Mouse (Mus musculus) hindbrain, embryonic 10.5 days (tissue): ENCODE measurements around the gene Ctnna3. TPM values are rescaled to one million over a fixed set of nuclear protein-coding genes. Genes with fewer than 3 reads are reported as not detected.
A peak's percentile ranks its signal among the peaks of the same experiment; 100 is the strongest.
"Not testable (repeated sequence)": the region's sequence is repeated elsewhere in the genome, so short reads cannot be mapped to it uniquely, and the experiment has no call there.

Experiments
- DNase-seq: peaks from one replicate; pipeline ENCODE4 v3.0.0-alpha.2; 2017; ENCODE audit warnings: low spot score
- H3K27ac ChIP-seq: fragments of 300-500 bp; sonication (generic); 2 replicates; pipeline ENCODE4 v1.5.1; 2016; ENCODE audit warnings: mild to moderate bottlenecking, moderate library complexity
- H3K27me3 ChIP-seq: fragments of 300-500 bp; sonication (generic); 2 replicates; pipeline ENCODE4 v1.6.1; 2016; ENCODE audit warnings: mild to moderate bottlenecking; ENCODE audit not compliant: poor library complexity, insufficient read depth, severe bottlenecking
- H3K36me3 ChIP-seq: fragments of 300-500 bp; sonication (generic); 2 replicates; pipeline ENCODE4 v1.6.1; 2016; ENCODE audit warnings: mild to moderate bottlenecking, moderate library complexity
- H3K4me1 ChIP-seq: fragments of 300-500 bp; sonication (generic); replicated peaks from 2 replicates; pipeline ENCODE4 v1.6.1; 2016; ENCODE audit warnings: mild to moderate bottlenecking
- H3K4me3 ChIP-seq: fragments of 300-500 bp; sonication (generic); 2 replicates; pipeline ENCODE4 v1.5.1; 2016; ENCODE audit warnings: mild to moderate bottlenecking, moderate library complexity
- H3K9me3 ChIP-seq: fragments of 300-500 bp; sonication (generic); 2 replicates; pipeline ENCODE4 v1.6.1; 2016; ENCODE audit warnings: mild to moderate bottlenecking, moderate library complexity
- WGBS: fragments of 180-500 bp; shearing (Covaris S2); methylation state at CpG from one replicate; pipeline ENCODE4 v1.1.7; 2016; 5-methylcytosine and 5-hydroxymethylcytosine counted together
- polyA plus RNA-seq: library from polyadenylated mRNA; unstranded; fragments of >200 nt; fragmentation: Nextera tagmentation; extraction: Ambion mirVana; gene quantifications from 2 replicates; pipeline ENCODE4 v1.2.1, GENCODE M21; 2016

Gene Ctnna3
- polyA plus RNA-seq: 0.07 and 0.21 TPM in 2 replicates

DNA sequence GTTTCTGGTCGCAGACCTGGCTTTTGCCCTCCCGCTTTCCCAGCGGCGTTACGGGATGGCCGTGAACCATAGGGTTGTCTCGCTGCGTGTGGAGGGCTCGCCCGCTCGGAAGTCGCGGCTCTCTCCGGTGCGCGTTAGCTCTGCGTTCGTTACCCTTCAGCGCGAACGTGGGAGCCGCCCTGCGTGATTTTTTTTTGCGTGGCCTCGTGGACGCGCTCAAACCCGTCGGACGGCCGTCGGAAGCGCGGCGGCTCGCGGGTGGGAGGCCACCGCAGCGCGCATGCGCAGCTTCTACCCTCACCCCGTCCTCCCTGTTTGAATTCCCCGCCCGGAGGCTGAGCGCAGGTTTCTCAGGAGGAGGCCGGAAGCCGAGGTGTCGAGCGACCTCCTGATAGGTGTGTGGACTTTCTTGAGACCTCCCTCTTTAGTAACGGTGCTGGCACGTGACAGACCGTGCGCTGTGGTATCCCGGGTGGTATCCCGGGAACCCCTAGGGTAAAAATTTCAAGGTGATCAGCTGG, at the start of gene Ctnna3:
Gene Ctnna3 (plus strand): TSS at position 314 of the 521 bp plus-strand sequence.
- H3K4me1 ChIP-seq: 0 out of 2 replicates have a peak, but pooled peaks cover 9% of the 10 kb centered on the region
- H3K27me3 ChIP-seq: no peaks in the 10 kb centered on the region
- no peaks in the 10 kb centered on the region for H3K9me3 ChIP-seq
- H3K36me3 ChIP-seq: no peaks in the 10 kb centered on the region
- peak within 1 kb of the TSS; percentile 93 for H3K27ac ChIP-seq
- peak within 1 kb of the TSS; percentile 78 for H3K4me3 ChIP-seq
- WGBS: under 1% methylated on average over 55 of the region's 55 CpGs
- DNase-seq: peak; percentile 91

DNA sequence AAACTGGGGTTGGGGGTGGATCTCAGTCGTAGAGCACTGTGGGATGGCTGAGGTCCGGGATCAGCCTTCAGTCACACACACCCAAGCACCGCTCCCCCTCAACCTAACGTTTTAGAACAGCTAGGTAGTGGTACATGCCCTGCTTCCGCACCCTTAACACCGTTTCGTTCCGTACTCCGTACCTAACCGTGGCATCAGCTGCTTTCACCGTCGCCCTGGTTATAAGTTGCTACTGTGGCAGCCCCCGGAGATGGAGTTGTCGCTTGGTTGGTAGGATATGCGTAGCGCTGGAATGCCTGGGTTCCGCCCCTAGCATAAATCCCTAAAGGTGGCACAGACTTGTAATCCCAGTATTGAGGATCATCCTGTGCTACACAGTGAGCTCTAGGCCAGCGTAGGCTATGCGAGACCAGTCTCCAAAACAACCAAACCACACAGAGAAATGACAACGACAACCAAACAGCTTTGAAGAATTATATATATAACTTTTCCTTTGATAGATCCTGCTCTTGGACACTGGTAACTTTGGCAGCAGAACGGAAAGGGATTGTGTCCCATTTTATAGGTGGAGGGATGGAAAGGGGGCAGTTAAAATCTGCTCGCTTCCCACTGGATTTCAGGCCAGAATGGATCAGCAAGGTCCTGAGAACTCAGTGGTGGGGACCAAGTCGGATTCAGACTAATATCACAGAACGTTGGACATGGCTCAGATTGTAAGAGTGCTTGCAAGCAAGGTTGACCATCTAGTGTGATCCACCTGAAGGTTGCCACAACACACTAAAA, 48.2 kb upstream of the Ctnna3 start, which contains the start of gene Sirt1:
Gene Sirt1 (minus strand): TSS at position 207 of the 783 bp plus-strand sequence.
- Histone ChIP-seq H3K27me3 (peaks cover 12% of the 10 kb centered on the region), H3K4me3 (peak within 1 kb of the TSS; percentile 64), H3K9me3 (no peaks in the 10 kb centered on the region), H3K36me3 (no peaks in the 10 kb centered on the region), H3K27ac (peak within 1 kb of the TSS; percentile 78), H3K4me1 (peaks cover 8% of the 10 kb centered on the region)
- DNase-seq: peak; percentile 15
- WGBS: 7% methylated on average over 24 of the region's 24 CpGs

GRCm38 (mm10) chr10:63382372-63383279, 47.3 kb upstream of the Ctnna3 start, which contains the start of gene Dnajc12:
TSS of gene Dnajc12 (plus strand) at chr10:63382443.
- Histone ChIP-seq H3K27me3 (peaks cover 12% of the 10 kb centered on the region), H3K9me3 (no peaks in the 10 kb centered on the region), H3K4me3 (peak within 1 kb of the TSS; percentile 64), H3K36me3 (no peaks in the 10 kb centered on the region), H3K27ac (peak within 1 kb of the TSS; percentile 78), H3K4me1 (peaks cover 8% of the 10 kb centered on the region)
- DNase-seq: peak; percentile 87
- WGBS: under 1% methylated on average over 28 of the region's 28 CpGs

GRCm38 (mm10) chr10:63385897-63386296, 44.0 kb upstream of the Ctnna3 start:
- H3K4me1 ChIP-seq, H3K36me3 ChIP-seq, DNase-seq, H3K9me3 ChIP-seq, H3K27me3 ChIP-seq, H3K27ac ChIP-seq: not testable (repeated sequence)
- H3K4me3 ChIP-seq: peak overlapping the region; percentile 59
- 30% methylated on average over 5 of the region's 5 CpGs for WGBS

- peak overlapping the region; percentile 59 for H3K4me3 ChIP-seq
- H3K27ac ChIP-seq: peak overlapping the region; percentile 77
- H3K36me3 ChIP-seq: no peaks in the 10 kb centered on the region
- no peaks in the 10 kb centered on the region; the same call in 1 of the 2 replicates for H3K27me3 ChIP-seq
- H3K9me3 ChIP-seq: no peaks in the 10 kb centered on the region
- WGBS: under 1% methylated on average over 19 of the region's 19 CpGs
- peak; percentile 80 for DNase-seq
- peaks cover 6% of the 10 kb centered on the region for H3K4me1 ChIP-seq
These were observed 43.5 kb upstream of the Ctnna3 start for GRCm38 (mm10) chr10:63386444-63386843.

- DNase-seq: no peak
- no peak overlapping the region for H3K27ac ChIP-seq
- 5% methylated on average over 10 of the region's 10 CpGs for WGBS
These were observed 42.9 kb upstream of the Ctnna3 start for GRCm38 (mm10) chr10:63386991-63387390.

DNA sequence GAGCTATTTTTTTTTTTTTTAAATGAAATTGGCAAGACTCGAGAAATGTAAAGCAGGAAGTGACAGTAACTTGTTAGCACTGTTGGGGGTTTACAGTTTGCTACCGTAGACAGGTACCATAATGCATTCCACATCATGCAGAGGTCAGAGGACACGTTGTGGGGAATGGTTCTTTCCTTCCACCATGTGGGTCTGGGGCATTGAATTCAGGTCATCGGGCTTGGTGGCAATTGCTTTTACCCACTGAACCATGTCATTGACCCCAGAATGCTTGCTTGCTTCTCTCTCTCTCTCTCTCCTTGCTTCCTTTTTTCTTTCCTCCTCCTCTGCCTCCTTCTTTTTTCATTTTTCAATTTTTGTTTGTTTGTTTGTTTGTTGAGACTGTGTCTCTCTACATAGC, 41.0 kb upstream of the Ctnna3 start:
- no peak overlapping the region for H3K27ac ChIP-seq
- H3K27me3 ChIP-seq: no peaks in the 10 kb centered on the region
- no peaks in the 10 kb centered on the region for H3K4me1 ChIP-seq
- H3K36me3 ChIP-seq: no peaks in the 10 kb centered on the region
- no peaks in the 10 kb centered on the region for H3K9me3 ChIP-seq
- WGBS: 52% methylated on average over 4 of the region's 4 CpGs
- H3K4me3 ChIP-seq: no peak overlapping the region
- no peak for DNase-seq

More at GRCm38 (mm10) chr10:63386991-63387390, 42.9 kb upstream of the Ctnna3 start:
- peak overlapping the region; percentile 59 for H3K4me3 ChIP-seq
- H3K27me3 ChIP-seq: no peaks in the 10 kb centered on the region
- H3K36me3 ChIP-seq: no peaks in the 10 kb centered on the region
- H3K4me1 ChIP-seq: peaks cover under 1% of the 10 kb centered on the region; the same call in 1 of the 2 replicates
- no peaks in the 10 kb centered on the region for H3K9me3 ChIP-seq

- no peaks in the 10 kb centered on the region for H3K4me1 ChIP-seq
- no peak for DNase-seq
- H3K9me3 ChIP-seq: no peaks in the 10 kb centered on the region
- no peak overlapping the region for H3K27ac ChIP-seq
- no peak overlapping the region for H3K4me3 ChIP-seq
- WGBS: 91% methylated on average over 10 of the region's 10 CpGs
- H3K27me3 ChIP-seq: no peaks in the 10 kb centered on the region
- H3K36me3 ChIP-seq: no peaks in the 10 kb centered on the region
These were observed 32.9 kb upstream of the Ctnna3 start for GRCm38 (mm10) chr10:63396963-63397362.

DNA sequence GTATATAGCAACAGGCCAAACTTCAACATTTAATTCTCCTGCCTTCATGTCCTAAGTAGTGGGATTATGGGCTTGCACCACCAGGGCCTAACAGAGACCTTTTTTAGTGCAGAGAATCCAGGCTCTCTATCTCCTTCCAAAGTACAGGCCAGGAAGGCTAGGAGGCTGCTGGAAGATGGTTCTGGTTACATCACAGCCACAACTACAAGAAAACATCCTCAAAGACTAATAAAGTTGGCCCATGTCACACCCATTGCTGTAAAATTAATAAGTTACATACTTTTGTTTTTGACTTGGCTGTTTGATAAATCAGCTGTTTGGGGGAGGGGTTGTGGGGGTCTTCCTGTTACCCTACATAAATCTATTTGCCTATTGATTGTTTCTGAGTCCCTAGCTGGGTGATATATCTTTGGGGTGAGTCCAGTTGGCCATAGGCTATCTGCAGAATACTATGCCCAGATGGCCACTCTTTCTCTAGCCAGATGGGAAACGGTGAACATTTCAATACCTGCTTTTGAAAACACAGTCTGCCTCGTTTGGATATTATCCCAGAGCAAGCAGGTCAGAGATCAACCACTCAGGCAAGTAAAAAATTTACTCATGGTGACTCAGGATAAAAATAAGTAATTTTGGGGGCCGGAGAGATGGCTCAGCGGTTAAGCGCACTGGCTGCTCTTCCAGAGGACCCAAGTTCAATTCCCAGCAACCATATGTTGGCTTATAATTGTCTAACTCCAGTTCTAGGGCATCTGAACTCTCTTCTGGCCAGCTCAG, 27.0 kb upstream of the Ctnna3 start:
- 84% methylated on average over 5 of the region's 5 CpGs for WGBS
- Histone ChIP-seq H3K27me3 (no peaks in the 10 kb centered on the region), H3K36me3 (no peaks in the 10 kb centered on the region), H3K4me3 (no peak overlapping the region), H3K27ac (no peak overlapping the region), H3K9me3 (no peaks in the 10 kb centered on the region), H3K4me1 (no peaks in the 10 kb centered on the region)
- DNase-seq: no peak

GRCm38 (mm10) chr10:63403636-63404035, 26.3 kb upstream of the Ctnna3 start:
- Histone ChIP-seq H3K9me3 (no peaks in the 10 kb centered on the region), H3K27me3 (no peaks in the 10 kb centered on the region), H3K4me3 (no peak overlapping the region), H3K27ac (no peak overlapping the region), H3K4me1 (no peaks in the 10 kb centered on the region), H3K36me3 (no peaks in the 10 kb centered on the region)
- DNase-seq: no peak
- WGBS: 72% methylated on average over 2 of the region's 2 CpGs

DNA sequence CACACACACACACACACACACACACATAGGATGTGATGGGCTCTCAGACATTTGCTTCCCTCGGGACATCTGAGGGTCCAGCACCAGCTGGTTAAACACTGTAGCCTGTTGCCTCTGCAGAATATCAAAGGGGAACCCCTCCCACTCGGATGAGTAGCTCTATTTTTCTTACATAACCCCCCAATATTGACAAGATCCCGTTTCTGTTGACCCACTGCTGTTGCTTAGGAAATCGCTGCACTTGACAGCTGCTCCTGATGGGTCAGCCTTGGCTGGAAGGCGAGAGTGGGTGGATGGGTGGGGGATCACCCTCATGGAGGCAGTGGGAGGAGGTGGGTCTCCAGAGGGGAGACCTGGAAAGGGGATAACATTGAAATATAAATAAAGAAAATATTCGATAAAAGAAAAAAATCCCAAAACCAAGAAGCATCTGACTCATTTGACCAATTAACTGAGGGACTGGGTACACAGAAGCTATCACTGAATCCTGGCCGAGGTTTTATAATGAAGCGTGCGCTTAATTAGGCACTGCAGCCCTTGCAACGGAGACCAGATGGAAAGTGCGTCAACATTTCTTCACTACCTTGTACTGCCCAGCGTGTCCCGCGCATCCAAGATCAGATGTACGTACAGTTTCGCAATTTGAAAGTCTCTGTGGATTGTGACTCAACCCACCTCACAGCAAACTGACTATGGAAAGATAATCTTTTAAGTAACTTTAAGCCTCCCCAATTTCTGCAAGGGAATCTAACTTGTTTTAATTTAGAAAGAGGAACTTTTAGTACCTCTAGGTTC, 19.5 kb upstream of the Ctnna3 start:
- Histone ChIP-seq H3K4me3 (no peak overlapping the region), H3K27me3 (no peaks in the 10 kb centered on the region), H3K9me3 (no peaks in the 10 kb centered on the region), H3K36me3 (no peaks in the 10 kb centered on the region), H3K4me1 (peaks cover 4% of the 10 kb centered on the region; the same call in 1 of the 2 replicates), H3K27ac (no peak overlapping the region)
- 73% methylated on average over 16 of the region's 16 CpGs for WGBS
- DNase-seq: peak; percentile 12
